In the genomic region with DNA sequence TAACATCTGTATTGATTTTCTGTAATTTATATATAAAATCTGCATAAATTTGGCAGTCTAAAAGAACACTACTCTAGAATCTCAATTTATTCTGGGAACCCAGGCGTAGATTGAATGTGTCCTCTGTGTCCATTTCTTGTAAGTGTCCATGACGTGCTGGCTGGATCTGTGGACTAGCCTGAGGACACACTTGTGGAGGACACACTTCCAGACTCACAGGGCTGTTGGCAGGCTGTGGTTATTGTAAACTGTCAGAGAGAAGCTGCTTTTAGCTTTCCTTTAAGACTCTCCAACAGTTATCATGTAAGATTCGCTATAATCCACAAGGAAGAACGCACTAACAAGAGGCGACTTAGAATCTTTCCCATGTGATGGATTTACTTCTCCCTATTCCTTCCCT, we compare ENCODE assay signal across 17 mouse cellular contexts.
"Had no signal": no experiment of that assay in that cellular context is flagged by ENCODE, and none has a peak within 500 bp of the region (broad histone marks: within the 10 kb centered on the region; RNA-seq: fewer than 3 reads in every experiment).

No protein-coding gene starts in this region.

- H3K36me3 ChIP-seq: liver, embryonic 13.5 days; liver, embryonic 15.5 days; midbrain, embryonic 13.5 days; midbrain, embryonic 15.5 days; neural tube, embryonic 12.5 days; stomach, embryonic 15.5 days had no signal

- H3K4me1 ChIP-seq: liver, embryonic 13.5 days; liver, embryonic 15.5 days; megakaryocyte, embryonic 14.5 days; midbrain, embryonic 13.5 days; midbrain, embryonic 15.5 days; neural tube, embryonic 12.5 days; stomach, embryonic 15.5 days had no signal

- H3K4me3 ChIP-seq: liver, embryonic 13.5 days; liver, embryonic 15.5 days; megakaryocyte, embryonic 14.5 days; midbrain, embryonic 13.5 days; midbrain, embryonic 15.5 days; neural tube, embryonic 12.5 days; stomach, embryonic 15.5 days had no signal

- ATAC-seq: liver, postnatal 0 days; midbrain, embryonic 13.5 days; midbrain, embryonic 15.5 days had no signal

- H3K27ac ChIP-seq: liver, embryonic 13.5 days; liver, embryonic 15.5 days; macrophage; midbrain, embryonic 13.5 days; midbrain, embryonic 15.5 days; neural tube, embryonic 12.5 days; stomach, embryonic 15.5 days; stomach, postnatal 0 days had no signal

- H3K9me3 ChIP-seq: liver, embryonic 13.5 days; liver, embryonic 15.5 days; megakaryocyte, embryonic 14.5 days; midbrain, embryonic 13.5 days; midbrain, embryonic 15.5 days; neural tube, embryonic 12.5 days; stomach, embryonic 15.5 days had no signal

- H3K27me3 ChIP-seq: liver, embryonic 13.5 days; liver, embryonic 15.5 days; megakaryocyte, embryonic 14.5 days; midbrain, embryonic 13.5 days; midbrain, embryonic 15.5 days; neural tube, embryonic 12.5 days; stomach, embryonic 15.5 days had no signal

- H3K4me2 ChIP-seq: liver, embryonic 11.5 days; liver, embryonic 13.5 days; liver, embryonic 15.5 days; midbrain, embryonic 11.5 days; midbrain, embryonic 13.5 days; midbrain, embryonic 15.5 days; neural tube, embryonic 12.5 days; stomach, embryonic 15.5 days had no signal

- DNase-seq: liver; liver, embryonic 13.5 days; liver, postnatal 0 days; right cerebral cortex, postnatal 14 days; thymus, adult 2 months; thymus, postnatal 25 days; thymus, postnatal 4 days had no signal

- H3K9ac ChIP-seq: liver, embryonic 13.5 days; liver, embryonic 15.5 days; liver, postnatal 0 days; midbrain, embryonic 13.5 days; midbrain, embryonic 15.5 days; neural tube, embryonic 12.5 days; stomach, embryonic 15.5 days had no signal
